Comparison of ENCODE assay signal across 8 mouse cellular contexts in genomic region chr19:11912533-11913121, GRCm38 (mm10). TPM values are rescaled to one million over a fixed set of nuclear protein-coding genes. Genes with fewer than 3 reads are reported as not detected.
DNase-seq lines count a peak whose midpoint lies in the region; ATAC-seq and TF ChIP-seq lines count a peak whose summit lies in the region.

No protein-coding gene starts in this region.

- peaks cover 27% of the 10 kb centered on the region for H3K36me3 ChIP-seq in hindbrain, embryonic 14.5 days (replicated peaks; ENCODE audit: control insufficient read depth, insufficient read depth)
- H3K36me3 ChIP-seq in limb, embryonic 11.5 days (ENCODE audit: control insufficient read depth, insufficient read depth, low read length) = no peaks in the 10 kb centered on the region
- peaks cover 32% of the 10 kb centered on the region for H3K36me3 ChIP-seq in midbrain, embryonic 10.5 days
- H3K36me3 ChIP-seq in stomach, embryonic 16.5 days (ENCODE audit: control insufficient read depth, insufficient read depth, low read length) = no peaks in the 10 kb centered on the region

- peak overlapping the region; percentile 99 for H3K27ac ChIP-seq in gastrocnemius, adult 2 months
- peak overlapping the region; percentile 89 for H3K27ac ChIP-seq in hindbrain, embryonic 14.5 days
- peak overlapping the region; percentile 86 for H3K27ac ChIP-seq in limb, embryonic 11.5 days (replicated peaks; ENCODE audit: low read depth, low read length)
- peak overlapping the region; percentile 96 for H3K27ac ChIP-seq in midbrain, embryonic 10.5 days (replicated peaks)
- H3K27ac ChIP-seq in stomach, embryonic 16.5 days (ENCODE audit: low read length) = peak overlapping the region; percentile 86

- peak; percentile 8 for DNase-seq in retina, adult 2 months (ENCODE audit: low read depth, low spot score)
- DNase-seq in retina, postnatal 1 day = no peak
- DNase-seq in cerebellum, postnatal 10 days = peak; percentile 69 to 71
- peak; percentile 83 for DNase-seq in gastrocnemius, adult 2 months
- peak; percentile 31 for DNase-seq in hindbrain, embryonic 14.5 days (ENCODE audit: low spot score)
- DNase-seq in limb, embryonic 11.5 days (ENCODE audit: low spot score) = peak; percentile 78
- DNase-seq in midbrain, embryonic 10.5 days (ENCODE audit: low spot score) = no peak

- peaks cover 18% of the 10 kb centered on the region for H3K4me1 ChIP-seq in hindbrain, embryonic 14.5 days (replicated peaks; ENCODE audit: control insufficient read depth, insufficient read depth, low read length)
- peaks cover 7% of the 10 kb centered on the region; the same call in 1 of the 2 replicates for H3K4me1 ChIP-seq in limb, embryonic 11.5 days (ENCODE audit: control insufficient read depth, insufficient read depth, low read length)
- H3K4me1 ChIP-seq in midbrain, embryonic 10.5 days = peaks cover 32% of the 10 kb centered on the region
- H3K4me1 ChIP-seq in stomach, embryonic 16.5 days (ENCODE audit: control insufficient read depth, insufficient read depth, low read length) = peaks cover 8% of the 10 kb centered on the region

- intact Hi-C loops in gastrocnemius, adult 2 months (cut with DNase I) = loop anchor here (2.0 to 5.0 kb wide), 2 partner anchors 98 to 140 kb away; partner anchors contain the start of gene Mrpl16

- H3K4me2 ChIP-seq in hindbrain, embryonic 14.5 days (replicated peaks) = peak overlapping the region; percentile 74
- H3K4me2 ChIP-seq in limb, embryonic 11.5 days (ENCODE audit: low read depth, severe bottlenecking) = peak overlapping the region; percentile 62
- H3K4me2 ChIP-seq in stomach, embryonic 16.5 days (ENCODE audit: low read depth, low read length) = peak overlapping the region; percentile 70

- H3K27me3 ChIP-seq in hindbrain, embryonic 14.5 days (ENCODE audit: control insufficient read depth, insufficient read depth, low read length) = no peaks in the 10 kb centered on the region
- no peaks in the 10 kb centered on the region for H3K27me3 ChIP-seq in limb, embryonic 11.5 days (ENCODE audit: control insufficient read depth, insufficient read depth, low read length)
- H3K27me3 ChIP-seq in midbrain, embryonic 10.5 days (ENCODE audit: low read depth, poor library complexity, severe bottlenecking) = no peaks in the 10 kb centered on the region
- no peaks in the 10 kb centered on the region for H3K27me3 ChIP-seq in stomach, embryonic 16.5 days (ENCODE audit: control insufficient read depth, insufficient read depth, low read length)

- peak overlapping the region; percentile 87 for H3K9ac ChIP-seq in hindbrain, embryonic 14.5 days
- peak overlapping the region; percentile 81 for H3K9ac ChIP-seq in limb, embryonic 11.5 days (ENCODE audit: low read length)
- peak overlapping the region; percentile 84 for H3K9ac ChIP-seq in stomach, embryonic 16.5 days (ENCODE audit: low read length)

- ATAC-seq in hindbrain, embryonic 14.5 days (ENCODE audit: low FRiP score) = peak; percentile 78; the same call in 1 of the 2 replicates
- ATAC-seq in limb, embryonic 11.5 days (ENCODE audit: insufficient number of reproducible peaks, low FRiP score, low TSS enrichment, low read depth) = peak; percentile 81
- ATAC-seq in stomach, embryonic 16.5 days (ENCODE audit: insufficient read depth, low FRiP score) = peak; percentile 54

- peak overlapping the region; percentile 92 for H3K4me3 ChIP-seq in gastrocnemius, adult 2 months
- peak overlapping the region; percentile 77 for H3K4me3 ChIP-seq in hindbrain, embryonic 14.5 days (replicated peaks; ENCODE audit: low read length)
- peak overlapping the region; percentile 72 for H3K4me3 ChIP-seq in limb, embryonic 11.5 days (ENCODE audit: low read depth, low read length)
- H3K4me3 ChIP-seq in midbrain, embryonic 10.5 days = peak overlapping the region; percentile 91
- peak overlapping the region; percentile 74 for H3K4me3 ChIP-seq in stomach, embryonic 16.5 days (replicated peaks; ENCODE audit: low read length)

- under 1% methylated on average over 41 of the region's 54 CpGs for WGBS in hindbrain, embryonic 14.5 days
- WGBS in limb, embryonic 11.5 days = under 1% methylated on average over 39 of the region's 54 CpGs
- 1% methylated on average over 45 of the region's 54 CpGs for WGBS in midbrain, embryonic 10.5 days
- under 1% methylated on average over 51 of the region's 54 CpGs for WGBS in stomach, embryonic 16.5 days

- TF ChIP-seq CTCF in gastrocnemius, adult 2 months (IDR thresholded peaks at IDR 0.05) = no peak

- no peaks in the 10 kb centered on the region for H3K9me3 ChIP-seq in hindbrain, embryonic 14.5 days (ENCODE audit: control insufficient read depth, low read length)
- no peaks in the 10 kb centered on the region for H3K9me3 ChIP-seq in limb, embryonic 11.5 days (ENCODE audit: control insufficient read depth, low read length)
- H3K9me3 ChIP-seq in midbrain, embryonic 10.5 days (replicated peaks) = no peaks in the 10 kb centered on the region
- no peaks in the 10 kb centered on the region for H3K9me3 ChIP-seq in stomach, embryonic 16.5 days (replicated peaks; ENCODE audit: control insufficient read depth, low read length)

RNA-seq across cellular contexts. Expression of gene Patl1, which starts 0.4 kb away (rescaled TPM):
- 10 to 100 TPM; 24.3 to 29.3 TPM for total RNA-seq in gastrocnemius, adult 2 months (2021)
- 19.3 and 20.0 TPM in 2 replicates for polyA plus RNA-seq in hindbrain, embryonic 14.5 days (2014; fragmentation: Nextera tagmentation; extraction: Ambion mirVana)
- 25.0 and 25.6 TPM in 2 replicates for polyA plus RNA-seq in limb, embryonic 11.5 days (2014; fragmentation: Nextera tagmentation; extraction: Ambion mirVana)
- 23.5 and 24.3 TPM in 2 replicates for polyA plus RNA-seq in midbrain, embryonic 10.5 days (2016; fragmentation: Nextera tagmentation; extraction: Ambion mirVana)
- 16.6 and 16.9 TPM in 2 replicates for polyA plus RNA-seq in stomach, embryonic 16.5 days (2015; fragmentation: Nextera tagmentation; extraction: Ambion mirVana)

RNA-seq across cellular contexts. Expression of gene Olfr1420, which starts 26.3 kb away (rescaled TPM):
- total RNA-seq in gastrocnemius, adult 2 months (2021) = not detected
- polyA plus RNA-seq in hindbrain, embryonic 14.5 days (2014; fragmentation: Nextera tagmentation; extraction: Ambion mirVana) = 0.07 TPM in 1 of 2 replicates, not detected in the other
- polyA plus RNA-seq in limb, embryonic 11.5 days (2014; fragmentation: Nextera tagmentation; extraction: Ambion mirVana) = not detected in 2 replicates
- polyA plus RNA-seq in midbrain, embryonic 10.5 days (2016; fragmentation: Nextera tagmentation; extraction: Ambion mirVana) = not detected in 2 replicates
- 0.06 TPM in 1 of 2 replicates, not detected in the other for polyA plus RNA-seq in stomach, embryonic 16.5 days (2015; fragmentation: Nextera tagmentation; extraction: Ambion mirVana)

RNA-seq across cellular contexts. Expression of gene Olfr1419, which starts 37.7 kb away (rescaled TPM):
- total RNA-seq in gastrocnemius, adult 2 months (2021) = not detected
- not detected in 2 replicates for polyA plus RNA-seq in hindbrain, embryonic 14.5 days (2014; fragmentation: Nextera tagmentation; extraction: Ambion mirVana)
- polyA plus RNA-seq in limb, embryonic 11.5 days (2014; fragmentation: Nextera tagmentation; extraction: Ambion mirVana) = not detected in 2 replicates
- polyA plus RNA-seq in midbrain, embryonic 10.5 days (2016; fragmentation: Nextera tagmentation; extraction: Ambion mirVana) = not detected in 2 replicates
- not detected in 2 replicates for polyA plus RNA-seq in stomach, embryonic 16.5 days (2015; fragmentation: Nextera tagmentation; extraction: Ambion mirVana)

RNA-seq across cellular contexts. Expression of gene Olfr1418, which starts 51.8 kb away (rescaled TPM):
- total RNA-seq in gastrocnemius, adult 2 months (2021) = not detected
- polyA plus RNA-seq in hindbrain, embryonic 14.5 days (2014; fragmentation: Nextera tagmentation; extraction: Ambion mirVana) = not detected in 2 replicates
- polyA plus RNA-seq in limb, embryonic 11.5 days (2014; fragmentation: Nextera tagmentation; extraction: Ambion mirVana) = not detected in 2 replicates
- polyA plus RNA-seq in midbrain, embryonic 10.5 days (2016; fragmentation: Nextera tagmentation; extraction: Ambion mirVana) = not detected in 2 replicates
- polyA plus RNA-seq in stomach, embryonic 16.5 days (2015; fragmentation: Nextera tagmentation; extraction: Ambion mirVana) = not detected in 2 replicates

RNA-seq across cellular contexts. Expression of gene Osbp, which starts 53.1 kb away (rescaled TPM):
- 10 to 100 TPM; 54.3 to 62.9 TPM for total RNA-seq in gastrocnemius, adult 2 months (2021)
- polyA plus RNA-seq in hindbrain, embryonic 14.5 days (2014; fragmentation: Nextera tagmentation; extraction: Ambion mirVana) = 6.6 and 6.9 TPM in 2 replicates
- polyA plus RNA-seq in limb, embryonic 11.5 days (2014; fragmentation: Nextera tagmentation; extraction: Ambion mirVana) = 6.1 and 7.2 TPM in 2 replicates
- 2.7 and 2.9 TPM in 2 replicates for polyA plus RNA-seq in midbrain, embryonic 10.5 days (2016; fragmentation: Nextera tagmentation; extraction: Ambion mirVana)
- polyA plus RNA-seq in stomach, embryonic 16.5 days (2015; fragmentation: Nextera tagmentation; extraction: Ambion mirVana) = 4.1 and 4.6 TPM in 2 replicates

Comparison
In these comparisons a context has a peak if more than half of its experiments do, and no peak if none do; other contexts are left out.
1. DNase-seq: peak in retina, adult 2 months (single experiment), cerebellum, postnatal 10 days (2 of 2), gastrocnemius, adult 2 months (single experiment), hindbrain, embryonic 14.5 days (single experiment) and limb, embryonic 11.5 days (single experiment); none in retina, postnatal 1 day (single experiment) and midbrain, embryonic 10.5 days (single experiment).
2. Peak in every context shown above with its lines, with median percentiles within 50 percentile points of each other: H3K27ac ChIP-seq, H3K4me3 ChIP-seq, ATAC-seq, H3K4me2 ChIP-seq and H3K9ac ChIP-seq.